Mouse (Mus musculus) naive thymus-derived CD4-positive, alpha-beta T cell, adult 5 months (primary cell): ENCODE data around the gene Tmtc2. TPM values are rescaled to one million over a fixed set of nuclear protein-coding genes. Genes with fewer than 3 reads are reported as not detected.

Source experiments
- polyA plus RNA-seq: library from polyadenylated mRNA; unstranded; fragments of 100-300 nt; shearing (Covaris generic); gene quantifications from one replicate; pipeline ENCODE4 v1.2.1, GENCODE M21; 2017

The Tmtc2 gene
- 0.57 TPM for polyA plus RNA-seq

GRCm38 (mm10) chr10:105573908-105574694 is at the start of gene Tmtc2:
TSS of gene Tmtc2 (minus strand) at chr10:105574451.

